Mouse (Mus musculus): Measurements from ENCODE around the gene Fggy.

DNA sequence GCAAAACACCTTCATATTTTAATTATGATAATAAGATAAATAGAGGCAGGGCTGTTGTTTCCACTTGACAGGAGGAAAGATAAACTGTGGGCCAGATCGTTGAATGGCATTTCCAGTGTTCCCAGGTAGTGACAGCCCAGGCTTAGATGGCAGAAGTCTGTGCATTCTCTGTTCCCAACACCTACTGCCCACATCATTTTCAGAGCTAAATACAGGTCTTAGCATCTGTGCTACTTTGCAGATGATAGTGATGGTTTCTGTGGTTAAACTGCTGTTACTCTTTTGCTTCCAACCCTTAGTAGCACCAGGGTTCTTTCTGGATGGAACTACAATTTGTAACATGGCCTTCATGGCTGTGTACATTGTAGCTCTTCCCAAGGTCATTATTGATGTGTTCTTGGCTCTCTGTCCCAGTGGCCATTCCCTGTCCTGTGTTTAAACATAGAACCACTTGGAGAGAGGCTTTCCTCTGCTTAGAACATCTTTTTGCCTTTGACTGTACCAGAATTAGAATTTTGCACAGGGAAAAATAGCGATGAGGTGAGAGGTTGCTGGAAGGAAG is 31.5 kb downstream of the Fggy start:
- TF ChIP-seq CTCF (IDR thresholded peaks at IDR 0.05; ENCODE audit: control insufficient read depth, insufficient read depth, insufficient read length), result no peak
- TF ChIP-seq MAX (IDR thresholded peaks at IDR 0.05), result no peak
